Mouse (Mus musculus) kidney, embryonic 14.5 days (tissue): Measurements from ENCODE around the gene Efcab8. TPM values are rescaled to one million over a fixed set of nuclear protein-coding genes. Genes with fewer than 3 reads are reported as not detected.

Experiments used
- ATAC-seq: fragments of 200-750 bp; cut with Nextera tagmentation; 2 replicates; pipeline ENCODE4 v1.8.0; 2017; ENCODE audit warnings: moderate number of reproducible peaks, mild to moderate bottlenecking, moderate TSS enrichment, moderate library complexity; ENCODE audit not compliant: low FRiP score, low TSS enrichment
- H3K27ac ChIP-seq: fragments of 300-500 bp; sonication (generic); 2 replicates; pipeline ENCODE4 v1.5.1; 2014; ENCODE audit warnings: low read depth, mild to moderate bottlenecking, low read length, moderate library complexity, mixed read lengths
- H3K27me3 ChIP-seq: fragments of 300-500 bp; sonication (generic); 2 replicates; pipeline ENCODE4 v1.6.1; 2014; ENCODE audit warnings: mild to moderate bottlenecking, low read length; ENCODE audit not compliant: control insufficient read depth, insufficient read depth
- H3K36me3 ChIP-seq: fragments of 300-500 bp; sonication (generic); 2 replicates; pipeline ENCODE4 v1.6.1; 2014; ENCODE audit warnings: low read length, mixed read lengths; ENCODE audit not compliant: control insufficient read depth, insufficient read depth
- H3K4me1 ChIP-seq: fragments of 300-500 bp; sonication (generic); 2 replicates; pipeline ENCODE4 v1.6.1; 2014; ENCODE audit warnings: low read length, mixed read lengths; ENCODE audit not compliant: control insufficient read depth, insufficient read depth
- H3K4me2 ChIP-seq: fragments of 300-500 bp; sonication (generic); replicated peaks from 2 replicates; pipeline ENCODE4 v1.6.1; 2014; ENCODE audit warnings: low read depth, mild to moderate bottlenecking, low read length
- H3K4me3 ChIP-seq: fragments of 300-500 bp; sonication (generic); 2 replicates; pipeline ENCODE4 v1.5.1; 2014; ENCODE audit warnings: mild to moderate bottlenecking, low read length
- H3K9ac ChIP-seq: fragments of 300-500 bp; sonication (generic); 2 replicates; pipeline ENCODE4 v1.6.1; 2014; ENCODE audit warnings: low read depth, mild to moderate bottlenecking, low read length, moderate library complexity
- H3K9me3 ChIP-seq: fragments of 300-500 bp; sonication (generic); 2 replicates; pipeline ENCODE4 v1.6.1; 2016; ENCODE audit warnings: low read length; ENCODE audit not compliant: control insufficient read depth
- WGBS: fragments of 180-500 bp; shearing (Covaris S2); extraction: QIAGEN DNeasy Blood & Tissue Kit; methylation state at CpG from one replicate; pipeline ENCODE4 v1.1.7; 2014; 5-methylcytosine and 5-hydroxymethylcytosine counted together
- polyA plus RNA-seq: library from polyadenylated mRNA; unstranded; fragments of >200 nt; fragmentation: Nextera tagmentation; extraction: Ambion mirVana; gene quantifications from 2 replicates; pipeline ENCODE4 v1.2.1, GENCODE M21; 2014

Efcab8 gene
- polyA plus RNA-seq, 1 experiment from 2014 or later, result not detected

- ATAC-seq, result no peak
- no peak overlapping the region for H3K4me2 ChIP-seq
- 85% methylated on average over 8 of the region's 8 CpGs for WGBS
Measured at GRCm38 (mm10) chr2:153842854-153843253, 63.1 kb downstream of the Efcab8 start.

DNA sequence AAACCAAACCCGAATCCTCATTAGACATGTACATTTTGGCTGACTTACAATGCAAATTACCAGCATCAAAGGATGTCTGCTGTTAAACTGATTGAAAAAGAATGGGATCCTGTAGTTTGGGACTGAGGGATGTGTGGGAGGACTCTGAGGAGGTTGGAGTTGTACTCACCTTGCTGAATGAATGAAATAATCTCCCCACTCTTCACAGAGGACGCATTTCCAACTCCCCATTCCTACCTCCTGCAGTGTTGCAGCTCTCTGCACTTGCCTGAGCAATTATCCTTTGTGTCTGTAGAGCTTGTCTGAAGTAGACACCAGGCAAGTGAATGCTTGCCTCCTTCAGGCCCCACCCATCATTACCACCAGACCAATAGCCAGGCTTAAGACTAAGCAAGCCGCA, 68.7 kb downstream of the Efcab8 start:
- Histone ChIP-seq H3K9ac (no peak overlapping the region), H3K9me3 (no peaks in the 10 kb centered on the region; the same call in 1 of the 2 replicates), H3K36me3 (no peaks in the 10 kb centered on the region), H3K4me1 (no peaks in the 10 kb centered on the region), H3K27ac (no peak overlapping the region), H3K4me3 (no peak overlapping the region), H3K27me3 (no peaks in the 10 kb centered on the region), H3K4me2 (no peak overlapping the region)
- no peak for ATAC-seq
- 68% methylated on average over 3 of the region's 3 CpGs for WGBS

More at GRCm38 (mm10) chr2:153842854-153843253, 63.1 kb downstream of the Efcab8 start:
- no peak overlapping the region for H3K4me3 ChIP-seq
- no peak overlapping the region for H3K27ac ChIP-seq
- H3K27me3 ChIP-seq, result no peaks in the 10 kb centered on the region
- no peak overlapping the region for H3K9ac ChIP-seq
- H3K36me3 ChIP-seq, result no peaks in the 10 kb centered on the region
- H3K4me1 ChIP-seq, result no peaks in the 10 kb centered on the region
- no peaks in the 10 kb centered on the region for H3K9me3 ChIP-seq

GRCm38 (mm10) chr2:153850351-153851029, 70.8 kb downstream of the Efcab8 start:
- Histone ChIP-seq H3K9ac (no peak overlapping the region), H3K36me3 (no peaks in the 10 kb centered on the region), H3K4me2 (no peak overlapping the region), H3K9me3 (no peaks in the 10 kb centered on the region; the same call in 1 of the 2 replicates), H3K27ac (no peak overlapping the region), H3K4me3 (no peak overlapping the region), H3K4me1 (no peaks in the 10 kb centered on the region), H3K27me3 (no peaks in the 10 kb centered on the region)
- no peak for ATAC-seq
- WGBS, result 85% methylated on average over 6 of the region's 6 CpGs

- Histone ChIP-seq H3K9ac (no peak overlapping the region), H3K9me3 (no peaks in the 10 kb centered on the region; the same call in 1 of the 2 replicates), H3K4me1 (no peaks in the 10 kb centered on the region), H3K27me3 (no peaks in the 10 kb centered on the region), H3K27ac (no peak overlapping the region), H3K4me2 (no peak overlapping the region), H3K36me3 (no peaks in the 10 kb centered on the region), H3K4me3 (no peak overlapping the region)
- ATAC-seq, result no peak
- WGBS, result 44% methylated on average over 4 of the region's 4 CpGs
Measured at GRCm38 (mm10) chr2:153851030-153851360, 71.3 kb downstream of the Efcab8 start.

DNA sequence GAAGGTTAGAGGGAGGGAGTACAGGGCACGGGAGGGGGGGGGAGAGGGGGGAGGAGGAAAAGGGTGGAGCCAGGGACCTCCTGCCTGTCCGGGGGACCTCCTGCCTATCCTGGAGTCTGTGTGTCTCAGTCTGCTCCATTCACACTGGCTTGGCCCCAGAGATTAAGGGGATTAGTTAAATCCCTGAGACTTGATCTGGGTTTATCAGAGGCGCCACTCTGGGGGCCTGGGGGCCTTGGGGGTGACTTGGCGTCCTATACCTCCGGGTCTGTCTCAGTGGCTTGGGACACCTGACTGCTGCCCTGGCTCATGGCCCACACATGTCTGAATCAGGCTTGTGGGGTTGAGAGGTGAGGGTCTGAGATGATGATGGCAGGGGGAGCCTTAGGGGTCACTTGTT, 73.8 kb downstream of the Efcab8 start:
- no peak overlapping the region for H3K27ac ChIP-seq
- H3K9ac ChIP-seq, result no peak overlapping the region
- H3K9me3 ChIP-seq, result no peaks in the 10 kb centered on the region; the same call in 1 of the 2 replicates
- no peaks in the 10 kb centered on the region for H3K4me1 ChIP-seq
- WGBS, result 31% methylated on average over 5 of the region's 5 CpGs
- no peak overlapping the region for H3K4me3 ChIP-seq
- H3K27me3 ChIP-seq, result no peaks in the 10 kb centered on the region
- H3K4me2 ChIP-seq, result no peak overlapping the region
- no peak for ATAC-seq
- H3K36me3 ChIP-seq, result no peaks in the 10 kb centered on the region

- no peaks in the 10 kb centered on the region for H3K36me3 ChIP-seq
- WGBS, result 91% methylated on average over 2 of the region's 2 CpGs
- ATAC-seq, result no peak
Measured at GRCm38 (mm10) chr2:153859581-153859980, 79.8 kb downstream of the Efcab8 start.

DNA sequence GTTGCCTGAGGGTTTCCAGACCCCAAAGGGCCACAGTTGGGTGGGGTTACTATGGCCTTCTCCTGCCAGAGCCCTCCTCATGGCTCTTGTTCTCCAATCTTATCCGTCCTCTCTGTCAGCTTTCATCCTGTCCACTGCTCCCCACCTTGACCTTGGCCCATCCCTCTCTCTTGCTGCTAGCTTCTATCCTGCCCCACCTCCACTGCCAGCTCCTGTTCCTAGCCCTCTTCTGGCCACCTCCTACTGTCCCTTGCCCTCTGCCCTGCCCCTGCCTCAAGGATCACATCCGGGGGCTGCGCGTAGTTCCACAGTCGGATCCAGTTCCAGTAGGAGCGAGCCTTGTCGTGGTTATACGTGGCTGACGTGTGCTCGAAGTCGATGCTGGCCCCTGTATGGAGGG, 80.6 kb downstream of the Efcab8 start:
- H3K27me3 ChIP-seq, result no peaks in the 10 kb centered on the region
- WGBS, result 74% methylated on average over 11 of the region's 11 CpGs

More at GRCm38 (mm10) chr2:153859581-153859980, 79.8 kb downstream of the Efcab8 start:
- Histone ChIP-seq H3K9ac (no peak overlapping the region), H3K27ac (no peak overlapping the region), H3K4me3 (no peak overlapping the region), H3K4me2 (no peak overlapping the region), H3K4me1 (no peaks in the 10 kb centered on the region), H3K27me3 (no peaks in the 10 kb centered on the region), H3K9me3 (no peaks in the 10 kb centered on the region)

DNA sequence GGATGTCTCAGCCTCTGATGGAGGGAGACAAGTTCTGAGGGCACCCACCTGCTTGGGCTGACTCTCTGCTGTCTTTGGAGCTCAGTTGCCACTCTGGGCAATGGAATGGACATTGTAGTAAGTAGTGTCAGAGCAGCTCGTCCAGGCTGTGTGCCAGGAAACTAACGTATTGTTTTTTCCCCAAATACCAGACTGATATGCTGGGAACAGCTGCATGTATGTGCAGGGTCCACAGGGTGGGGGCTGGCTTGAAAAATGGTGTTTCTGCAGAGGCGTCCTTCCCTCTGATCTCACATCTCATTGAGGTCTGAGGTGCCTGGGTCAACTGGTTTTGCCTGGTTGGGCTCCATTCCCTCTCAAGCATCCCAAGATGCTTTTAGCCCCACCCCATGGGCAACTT, 81.0 kb downstream of the Efcab8 start:
- no peaks in the 10 kb centered on the region for H3K36me3 ChIP-seq
- no peak overlapping the region for H3K4me3 ChIP-seq
- WGBS, result 64% methylated on average over 3 of the region's 3 CpGs
- H3K4me1 ChIP-seq, result no peaks in the 10 kb centered on the region
- H3K27ac ChIP-seq, result no peak overlapping the region
- H3K27me3 ChIP-seq, result no peaks in the 10 kb centered on the region
- no peak overlapping the region for H3K4me2 ChIP-seq
- H3K9me3 ChIP-seq, result no peaks in the 10 kb centered on the region
- ATAC-seq, result no peak
- no peak overlapping the region for H3K9ac ChIP-seq

More for the DNA sequence above, 80.6 kb downstream of the Efcab8 start:
- Histone ChIP-seq H3K27ac (no peak overlapping the region), H3K9me3 (no peaks in the 10 kb centered on the region), H3K36me3 (no peaks in the 10 kb centered on the region), H3K4me3 (no peak overlapping the region), H3K4me2 (no peak overlapping the region), H3K4me1 (no peaks in the 10 kb centered on the region), H3K9ac (no peak overlapping the region)
- ATAC-seq, result no peak

GRCm38 (mm10) chr2:153861960-153862359, 82.2 kb downstream of the Efcab8 start:
- H3K9ac ChIP-seq, result no peak overlapping the region
- H3K4me3 ChIP-seq, result no peak overlapping the region
- no peaks in the 10 kb centered on the region for H3K36me3 ChIP-seq
- H3K4me2 ChIP-seq, result no peak overlapping the region
- H3K4me1 ChIP-seq, result no peaks in the 10 kb centered on the region
- no peak overlapping the region for H3K27ac ChIP-seq
- no peak for ATAC-seq
- WGBS, result 79% methylated on average over 3 of the region's 3 CpGs
- H3K27me3 ChIP-seq, result no peaks in the 10 kb centered on the region
- no peaks in the 10 kb centered on the region for H3K9me3 ChIP-seq
